Mouse (Mus musculus): ENCODE measurements around the gene Cotl1. TPM values are rescaled to one million over a fixed set of nuclear protein-coding genes. Genes with fewer than 3 reads are reported as not detected.

Gene Cotl1
- total and polyA plus RNA-seq, 2 experiments from 2014 or later: 85.4 to 269 TPM

- H3K4me3 ChIP-seq (ENCODE audit: low read length): no peak overlapping the region
- ATAC-seq (no peak), DNase-seq (ENCODE audit: low spot score) (no peak)
- H3K36me3 ChIP-seq (ENCODE audit: insufficient read depth, low read length): peaks cover 5% of the 10 kb centered on the region
- 59% methylated on average over 8 of the region's 8 CpGs for WGBS
- TF ChIP-seq CTCF (IDR thresholded peaks at IDR 0.05; ENCODE audit: low read depth): no peak
- peaks cover 12% of the 10 kb centered on the region for H3K4me1 ChIP-seq (ENCODE audit: insufficient read depth, low read length)
- no peaks in the 10 kb centered on the region for H3K27me3 ChIP-seq (ENCODE audit: insufficient read depth, low read length)
- no peak overlapping the region for H3K9ac ChIP-seq (replicated peaks; ENCODE audit: low read length)
- no peak overlapping the region for H3K4me2 ChIP-seq (ENCODE audit: low read depth, low read length)
- H3K9me3 ChIP-seq (ENCODE audit: low read length): no peaks in the 10 kb centered on the region
- H3K27ac ChIP-seq: no peak overlapping the region
These were observed 35.1 kb downstream of the Cotl1 start for GRCm38 (mm10) chr8:119805275-119805674.

GRCm38 (mm10) chr8:119802592-119802991 lies 37.8 kb downstream of the Cotl1 start:
- Histone ChIP-seq H3K4me1 (ENCODE audit: insufficient read depth, low read length) (peaks cover 20% of the 10 kb centered on the region), H3K27ac (no peak overlapping the region), H3K27me3 (ENCODE audit: insufficient read depth, low read length) (no peaks in the 10 kb centered on the region), H3K4me2 (ENCODE audit: low read depth, low read length) (no peak overlapping the region), H3K9me3 (ENCODE audit: low read length) (no peaks in the 10 kb centered on the region), H3K9ac (replicated peaks; ENCODE audit: low read length) (no peak overlapping the region), H3K4me3 (ENCODE audit: low read length) (no peak overlapping the region), H3K36me3 (ENCODE audit: insufficient read depth, low read length) (no peaks in the 10 kb centered on the region)
- DNase-seq (ENCODE audit: low spot score) (no peak), ATAC-seq (no peak)
- TF ChIP-seq CTCF (IDR thresholded peaks at IDR 0.05; ENCODE audit: low read depth): peak; percentile 53
- WGBS: 100% methylated on average over 1 of the region's 1 CpGs

- Histone ChIP-seq H3K4me3 (ENCODE audit: low read length) (no peak overlapping the region), H3K36me3 (ENCODE audit: insufficient read depth, low read length) (no peaks in the 10 kb centered on the region), H3K9me3 (ENCODE audit: low read length) (no peaks in the 10 kb centered on the region), H3K4me2 (ENCODE audit: low read depth, low read length) (no peak overlapping the region), H3K9ac (replicated peaks; ENCODE audit: low read length) (no peak overlapping the region), H3K27ac (peak overlapping the region; percentile 32; the same call in 1 of the 2 replicates), H3K27me3 (ENCODE audit: insufficient read depth, low read length) (no peaks in the 10 kb centered on the region), H3K4me1 (ENCODE audit: insufficient read depth, low read length) (peaks cover 14% of the 10 kb centered on the region)
- no peak for TF ChIP-seq CTCF (IDR thresholded peaks at IDR 0.05; ENCODE audit: low read depth)
- ATAC-seq (no peak), DNase-seq (ENCODE audit: low spot score) (peak; percentile 73)
- WGBS: 9% methylated on average over 4 of the region's 4 CpGs
These were observed 39.2 kb downstream of the Cotl1 start for GRCm38 (mm10) chr8:119801168-119801567.

GRCm38 (mm10) chr8:119798965-119799264 lies 41.4 kb downstream of the Cotl1 start:
- Histone ChIP-seq H3K4me3 (ENCODE audit: low read length) (no peak overlapping the region), H3K9me3 (ENCODE audit: low read length) (no peaks in the 10 kb centered on the region), H3K4me1 (ENCODE audit: insufficient read depth, low read length) (peaks cover 14% of the 10 kb centered on the region), H3K27ac (peak overlapping the region; percentile 85), H3K27me3 (ENCODE audit: insufficient read depth, low read length) (no peaks in the 10 kb centered on the region), H3K36me3 (ENCODE audit: insufficient read depth, low read length) (no peaks in the 10 kb centered on the region), H3K9ac (replicated peaks; ENCODE audit: low read length) (no peak overlapping the region), H3K4me2 (ENCODE audit: low read depth, low read length) (peak overlapping the region; percentile 25; the same call in 1 of the 2 replicates)
- DNase-seq (ENCODE audit: low spot score): no peak
- 44% methylated on average over 2 of the region's 2 CpGs for WGBS
- TF ChIP-seq CTCF (IDR thresholded peaks at IDR 0.05; ENCODE audit: low read depth): no peak
- ATAC-seq: no peak

GRCm38 (mm10) chr8:119798170-119798964 lies 42.0 kb downstream of the Cotl1 start:
- Histone ChIP-seq H3K4me1 (ENCODE audit: insufficient read depth, low read length) (peaks cover 14% of the 10 kb centered on the region), H3K27me3 (ENCODE audit: insufficient read depth, low read length) (no peaks in the 10 kb centered on the region), H3K4me3 (ENCODE audit: low read length) (no peak overlapping the region), H3K27ac (peak overlapping the region; percentile 85), H3K36me3 (ENCODE audit: insufficient read depth, low read length) (no peaks in the 10 kb centered on the region), H3K9me3 (ENCODE audit: low read length) (no peaks in the 10 kb centered on the region), H3K4me2 (ENCODE audit: low read depth, low read length) (peak overlapping the region; percentile 25), H3K9ac (replicated peaks; ENCODE audit: low read length) (0 out of 2 replicates have a peak overlapping the region, but pooled peaks have one; percentile 10)
- TF ChIP-seq CTCF (IDR thresholded peaks at IDR 0.05; ENCODE audit: low read depth): no peak
- DNase-seq (ENCODE audit: low spot score): peak; percentile 89
- 7% methylated on average over 15 of the region's 15 CpGs for WGBS
- peak; percentile 89 for ATAC-seq

- Histone ChIP-seq H3K4me1 (ENCODE audit: insufficient read depth, low read length) (peaks cover 17% of the 10 kb centered on the region), H3K27ac (no peak overlapping the region), H3K9ac (replicated peaks; ENCODE audit: low read length) (no peak overlapping the region), H3K9me3 (ENCODE audit: low read length) (no peaks in the 10 kb centered on the region), H3K36me3 (ENCODE audit: insufficient read depth, low read length) (no peaks in the 10 kb centered on the region), H3K27me3 (ENCODE audit: insufficient read depth, low read length) (no peaks in the 10 kb centered on the region), H3K4me2 (ENCODE audit: low read depth, low read length) (no peak overlapping the region), H3K4me3 (ENCODE audit: low read length) (no peak overlapping the region)
- ATAC-seq: no peak
- 94% methylated on average over 3 of the region's 3 CpGs for WGBS
- no peak for DNase-seq (ENCODE audit: low spot score)
- TF ChIP-seq CTCF (IDR thresholded peaks at IDR 0.05; ENCODE audit: low read depth): no peak
These were observed 44.7 kb downstream of the Cotl1 start for GRCm38 (mm10) chr8:119795651-119796050.

- Histone ChIP-seq H3K27me3 (ENCODE audit: insufficient read depth, low read length) (no peaks in the 10 kb centered on the region), H3K9me3 (ENCODE audit: low read length) (no peaks in the 10 kb centered on the region), H3K36me3 (ENCODE audit: insufficient read depth, low read length) (no peaks in the 10 kb centered on the region), H3K4me2 (ENCODE audit: low read depth, low read length) (no peak overlapping the region), H3K4me3 (ENCODE audit: low read length) (no peak overlapping the region), H3K4me1 (ENCODE audit: insufficient read depth, low read length) (peaks cover 17% of the 10 kb centered on the region), H3K27ac (no peak overlapping the region), H3K9ac (replicated peaks; ENCODE audit: low read length) (no peak overlapping the region)
- 53% methylated on average over 7 of the region's 7 CpGs for WGBS
- DNase-seq (ENCODE audit: low spot score) (no peak), ATAC-seq (no peak)
- TF ChIP-seq CTCF (IDR thresholded peaks at IDR 0.05; ENCODE audit: low read depth): no peak
These were observed 45.7 kb downstream of the Cotl1 start for GRCm38 (mm10) chr8:119794689-119795088.

Data from hindbrain, postnatal 0 days (tissue).